Mouse (Mus musculus) erythroblast, embryonic 14.5 days (primary cell): ENCODE measurements at regions not wholly inside any gene's neighbourhood (a gene's known extent, or its start where the extent isn't known, plus 50 kb on each side); places are given as distances from the start of the nearest gene placed in this dataset.

Source experiments
- GATA1 ChIP-seq: IDR thresholded peaks from 2 replicates; pipeline ENCODE4 v1.6.1; 2012; ENCODE audit warnings: low read length, inconsistent platforms, mixed read lengths
- TAL1 ChIP-seq: IDR thresholded peaks from 3 replicates; pipeline ENCODE4 v1.6.1; 2012; ENCODE audit warnings: low read length, inconsistent platforms, mixed read lengths

DNA sequence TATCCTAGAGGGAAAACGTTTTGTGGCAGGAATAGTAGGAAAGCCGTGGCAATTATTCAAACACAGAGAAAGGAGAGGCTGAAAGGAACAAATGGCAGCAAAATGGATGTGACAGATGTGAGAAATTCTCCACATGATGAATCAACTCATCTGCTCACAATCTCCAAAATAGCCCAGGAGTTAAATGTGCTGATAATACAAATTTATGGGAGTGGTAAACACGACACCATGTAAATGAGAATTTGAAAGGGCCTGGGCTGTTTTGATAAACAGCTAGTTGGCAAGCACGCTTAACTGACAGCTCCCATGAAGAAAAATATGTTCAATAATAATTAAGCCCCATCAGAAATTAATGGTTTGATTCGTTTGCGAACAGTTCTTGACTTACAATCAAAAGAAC lies 413.9 kb upstream of the Cdh9 start:
- TF ChIP-seq GATA1, result no peak
- TF ChIP-seq TAL1, result no peak
